Mouse (Mus musculus): Measurements from ENCODE around the gene Cdc25b.

DNA sequence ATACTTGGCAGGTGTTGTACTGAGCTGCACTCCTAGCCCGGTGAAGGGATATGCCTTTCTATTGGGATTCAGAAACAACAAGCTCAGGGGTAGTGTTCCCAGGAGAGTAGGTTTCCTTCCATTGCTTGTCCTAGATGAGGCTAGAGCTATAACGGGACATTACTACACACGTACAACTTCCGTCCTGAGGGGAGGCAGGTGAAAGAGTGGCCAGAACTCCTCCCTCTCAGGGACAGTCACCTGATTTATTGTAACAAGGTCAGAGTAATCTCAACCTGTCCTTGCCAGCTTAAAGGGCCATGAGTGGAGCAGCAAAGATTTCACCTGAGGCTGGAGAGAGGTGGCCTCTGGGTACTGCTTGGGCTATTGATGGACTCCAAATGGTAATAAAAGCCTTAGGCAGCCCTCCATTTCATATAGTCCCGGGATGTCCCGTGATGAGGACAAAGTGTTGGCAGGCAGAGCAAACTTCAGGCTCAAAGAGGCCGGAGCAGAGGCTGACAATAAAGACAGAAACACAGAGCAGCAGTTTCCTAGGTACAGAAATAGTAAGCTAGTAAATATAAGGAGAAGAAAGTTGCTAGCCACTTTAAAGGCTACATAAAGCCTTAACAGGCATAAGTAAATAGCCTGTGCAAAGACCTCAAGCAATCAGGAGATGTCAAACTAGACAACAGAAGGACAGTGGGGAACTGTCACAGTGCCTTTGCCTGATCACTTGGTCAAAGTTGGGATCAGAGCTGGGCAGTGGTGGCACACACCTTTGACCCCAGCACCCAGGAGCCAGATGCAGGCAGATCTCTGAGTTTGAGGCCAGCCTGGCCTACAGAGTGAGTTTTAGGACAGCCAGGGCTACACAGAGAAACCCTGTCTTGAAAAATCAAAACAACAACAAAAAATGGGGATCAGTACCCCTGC, 29.5 kb downstream of the Cdc25b start:
- TF ChIP-seq CTCF (IDR thresholded peaks at IDR 0.05; ENCODE audit: low read depth), result no peak
- no peak for TF ChIP-seq EP300 (IDR thresholded peaks at IDR 0.05; ENCODE audit: low read depth)
